Mouse (Mus musculus): ENCODE measurements around the gene Olr1.

DNA sequence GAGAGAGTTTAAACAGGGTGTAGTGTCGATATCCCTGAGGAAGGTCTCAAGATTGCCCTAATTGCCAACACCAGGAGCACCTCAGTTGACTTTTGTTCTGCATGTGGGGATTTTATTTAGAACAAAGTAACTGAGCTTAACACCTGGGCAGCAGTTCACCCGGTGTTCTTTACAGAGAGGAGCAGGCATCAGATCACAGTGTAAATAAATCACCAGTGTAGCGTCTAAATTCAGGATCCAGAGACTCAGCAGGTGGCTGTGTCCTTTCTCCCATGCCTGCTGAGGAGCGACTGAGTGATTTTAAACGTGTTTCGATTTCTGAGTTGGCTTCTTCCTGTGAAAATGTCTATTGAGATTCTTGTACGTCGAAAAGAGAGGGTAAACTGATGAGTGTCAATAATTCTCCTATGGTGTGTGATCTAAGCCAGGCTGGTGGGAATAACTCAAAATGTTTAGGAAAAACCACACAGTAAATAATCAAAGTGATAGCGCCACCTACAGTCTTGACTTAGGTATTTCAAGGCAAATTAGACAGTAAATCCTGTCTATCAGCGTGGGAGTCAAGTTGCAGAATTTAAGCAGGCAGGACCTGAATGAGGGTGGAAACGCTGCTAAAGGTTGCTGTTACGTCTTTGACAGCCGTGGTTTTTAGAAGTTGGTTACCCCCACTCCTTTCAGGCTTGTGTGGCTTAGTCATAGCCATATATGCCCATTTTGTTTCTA is 30.4 kb downstream of the Olr1 start:
- peak; percentile 56 for TF ChIP-seq CTCF (IDR thresholded peaks at IDR 0.05; ENCODE audit: low read depth)
- no peak for TF ChIP-seq EP300 (IDR thresholded peaks at IDR 0.05; ENCODE audit: low read depth)
